Mouse (Mus musculus): Measurements from ENCODE around the gene Zcchc14.

The Zcchc14 gene

DNA sequence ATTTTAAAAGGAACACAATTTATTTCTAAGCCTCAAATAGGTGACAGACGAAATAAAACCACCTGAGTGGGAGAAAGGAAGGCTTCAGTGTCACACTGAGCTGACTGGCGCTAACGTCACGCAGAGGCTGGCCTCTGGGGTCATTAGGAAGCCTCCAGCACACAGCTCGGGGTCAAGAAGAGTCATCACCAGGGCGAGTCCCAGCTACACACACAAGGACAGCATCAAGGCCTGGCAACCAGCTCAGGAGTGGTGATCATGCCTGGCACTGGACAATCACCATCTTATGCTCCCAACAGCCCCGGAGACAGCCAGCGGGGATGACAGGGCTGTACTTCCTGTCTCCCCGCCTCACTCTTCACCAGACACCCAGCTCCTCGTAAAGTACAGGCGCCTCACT is 95.0 kb downstream of the Zcchc14 start:
- in situ Hi-C loops (cut with MboI, MseI), result no loop called here

DNA sequence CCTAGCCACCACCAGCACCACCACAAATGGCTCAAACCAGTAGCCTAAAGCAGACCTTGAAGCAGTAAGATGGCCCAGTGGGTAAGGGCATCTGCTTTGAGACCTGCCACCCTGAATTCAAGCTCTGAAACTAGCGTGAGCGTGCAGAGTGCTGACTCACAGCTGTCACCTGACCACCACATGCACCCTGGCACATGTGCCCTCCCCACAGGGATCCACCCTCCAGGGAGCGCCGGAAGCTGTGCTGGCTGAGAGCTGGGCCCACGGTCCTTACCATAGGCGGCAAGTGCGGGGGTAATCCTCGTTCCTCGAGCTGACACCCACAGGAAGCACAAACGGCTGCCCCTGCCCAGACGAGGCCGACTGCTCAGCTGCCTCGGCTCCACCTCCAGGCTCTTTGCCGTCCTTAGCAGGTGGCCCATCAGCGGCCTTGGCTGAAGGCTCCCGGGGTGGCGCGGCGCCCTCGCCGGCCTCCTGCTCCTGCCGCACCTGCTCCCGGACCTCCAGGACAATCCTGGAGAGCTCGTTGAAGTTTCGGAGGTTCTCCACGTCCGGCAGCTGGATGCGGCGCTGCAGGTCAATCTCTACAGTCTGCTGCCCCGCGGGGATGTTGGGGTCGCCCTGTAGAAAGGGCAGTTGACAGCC is 98.7 kb downstream of the Zcchc14 start:
- in situ Hi-C loops (cut with MboI, MseI), result no loop called here

DNA sequence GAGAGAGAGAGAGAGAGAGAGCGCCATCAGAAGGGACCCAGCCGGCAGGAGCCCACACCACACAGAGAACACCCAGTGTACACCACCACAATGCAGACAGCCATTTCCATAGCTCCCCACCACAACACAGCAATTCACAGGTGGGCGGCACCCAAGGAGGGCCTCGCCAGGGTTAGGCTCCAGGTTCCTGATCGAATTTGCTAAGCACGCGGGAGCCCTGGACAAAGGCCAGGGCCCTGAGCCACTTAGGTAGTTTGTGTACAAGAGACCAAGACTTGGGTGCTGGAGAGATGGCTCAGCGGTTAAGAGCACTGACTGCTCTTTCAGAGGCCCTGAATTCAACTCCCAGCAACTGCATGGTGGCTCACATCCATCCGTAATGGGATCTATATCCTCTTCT is 100.2 kb downstream of the Zcchc14 start:
- in situ Hi-C loops (cut with MboI, MseI), result no loop called here

DNA sequence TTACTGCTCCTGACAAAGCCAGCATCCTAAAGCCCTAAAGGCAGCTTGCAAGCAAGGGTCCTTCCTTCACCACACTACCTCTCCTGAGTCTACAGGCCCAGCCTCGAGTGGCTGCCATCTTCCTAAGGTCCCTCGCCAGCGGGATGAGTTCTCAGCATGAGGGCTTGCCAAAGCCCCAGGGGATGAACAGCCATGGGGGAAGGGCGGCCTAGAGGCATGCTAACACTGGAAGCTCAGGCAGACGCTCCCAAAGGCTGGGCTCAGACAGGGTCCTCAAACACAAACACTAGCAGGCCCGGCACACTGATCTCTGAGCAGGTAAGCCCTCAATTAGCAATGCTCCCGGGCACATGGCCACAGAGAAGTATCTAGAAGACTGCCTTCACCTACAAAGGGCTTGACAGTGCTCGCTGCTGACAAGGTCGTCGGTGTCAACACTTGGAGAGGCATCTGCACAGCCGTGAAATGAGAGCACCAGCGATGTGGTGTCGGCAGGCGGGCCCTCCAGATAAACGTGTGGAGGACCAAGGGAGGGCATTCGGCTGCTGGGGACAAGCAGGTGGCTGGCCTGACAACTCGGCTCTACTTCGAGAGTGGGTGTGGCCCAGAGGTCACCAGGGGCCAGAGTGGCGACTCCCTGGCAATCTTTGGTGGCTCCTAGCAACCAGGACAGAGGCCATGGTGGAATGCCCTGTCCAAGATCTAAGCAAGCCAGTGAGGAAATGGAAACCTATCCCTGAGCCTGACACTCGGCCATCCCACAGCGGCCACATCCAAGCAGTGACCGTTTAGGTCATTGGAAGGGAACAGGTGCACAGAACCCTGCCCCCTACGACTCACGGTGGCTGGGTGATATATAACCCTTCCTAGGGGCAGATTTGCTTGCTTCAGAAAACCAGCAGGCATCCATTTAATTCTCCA is 101.4 kb downstream of the Zcchc14 start:
- in situ Hi-C loops (cut with MboI, MseI), result no loop called here

DNA sequence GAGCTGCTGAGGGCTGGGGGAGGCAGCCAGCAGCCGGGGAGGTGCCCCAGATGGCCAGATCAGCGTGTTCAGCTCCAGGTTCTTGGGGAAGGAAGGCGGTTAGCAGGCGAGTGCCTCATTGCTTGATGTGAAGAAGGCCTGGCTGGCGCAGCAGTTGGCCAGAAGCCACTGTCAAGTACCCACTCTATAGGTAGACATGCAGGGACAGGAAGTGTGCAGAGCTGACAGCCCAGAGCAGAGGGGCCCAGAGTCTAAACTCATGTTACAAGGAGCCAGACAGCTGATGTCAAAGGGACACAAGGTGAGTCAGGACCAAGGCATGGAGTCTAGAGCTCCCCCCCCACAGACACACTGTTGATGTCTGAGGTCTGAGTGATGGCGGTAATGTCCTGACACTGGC is 102.6 kb downstream of the Zcchc14 start:
- in situ Hi-C loops (cut with MboI, MseI), result no loop called here

All from T-helper 1 cell (primary cell).